Mouse (Mus musculus) granulocyte monocyte progenitor cell, adult 5-6 weeks (primary cell): Measurements from ENCODE around the gene Osgepl1. TPM values are rescaled to one million over a fixed set of nuclear protein-coding genes. Genes with fewer than 3 reads are reported as not detected.

Source experiments
- total RNA-seq, 2 experiments: library from RNA; stranded (forward) in 1 of 2; stranded (reverse) in 1 of 2; fragments of 200-712, 200-1000 nt in 1 of 2; fragments of >200 nt in 1 of 2; fragmentation: Nextera tagmentation in 1 of 2; gene quantifications; 2 replicates each; pipeline ENCODE4 v1.2.3; 2014 to 2017

Osgepl1 gene
- total RNA-seq, 2 experiments from 2014 or later: 13.9 to 14.1 TPM

Other genes starting within 250 kb of the Osgepl1 start
- gene 1700019A02Rik, start 126.0 kb upstream of the Osgepl1 start, total RNA-seq (2014; fragmentation: Nextera tagmentation): not detected in 2 replicates
- gene 1700019A02Rik, start 126.0 kb upstream of the Osgepl1 start, total RNA-seq (2017): not detected in 2 replicates
- gene Pms1, start 16.6 kb upstream of the Osgepl1 start, total RNA-seq (2014; fragmentation: Nextera tagmentation): 19.1 and 21.7 TPM in 2 replicates
- 12.3 and 13.7 TPM in 2 replicates for gene Pms1, start 16.6 kb upstream of the Osgepl1 start, total RNA-seq (2017)
- gene Ormdl1, start 16.5 kb upstream of the Osgepl1 start, total RNA-seq (2014; fragmentation: Nextera tagmentation): 26.7 and 28.7 TPM in 2 replicates
- 26.9 and 32.7 TPM in 2 replicates for gene Ormdl1, start 16.5 kb upstream of the Osgepl1 start, total RNA-seq (2017)
- 2.6 TPM in 1 of 2 replicates, not detected in the other for gene Gm28778, start 16.5 kb upstream of the Osgepl1 start, total RNA-seq (2014; fragmentation: Nextera tagmentation)
- not detected in 2 replicates for gene Gm28778, start 16.5 kb upstream of the Osgepl1 start, total RNA-seq (2017)
- not detected in 2 replicates for gene Asdurf, start 39.0 kb downstream of the Osgepl1 start, total RNA-seq (2014; fragmentation: Nextera tagmentation)
- 112 and 243 TPM in 2 replicates for gene Asdurf, start 39.0 kb downstream of the Osgepl1 start, total RNA-seq (2017)
- gene Gm28551, start 39.0 kb downstream of the Osgepl1 start, total RNA-seq (2014; fragmentation: Nextera tagmentation): not detected in 2 replicates
- 0.82 TPM in 1 of 2 replicates, not detected in the other for gene Gm28551, start 39.0 kb downstream of the Osgepl1 start, total RNA-seq (2017)
- 80.1 and 87.9 TPM in 2 replicates for gene Asnsd1, start 39.1 kb downstream of the Osgepl1 start, total RNA-seq (2014; fragmentation: Nextera tagmentation)
- gene Asnsd1, start 39.1 kb downstream of the Osgepl1 start, total RNA-seq (2017): 105 and 112 TPM in 2 replicates